Mouse (Mus musculus) lung, embryonic 16.5 days (tissue): ENCODE measurements at regions not wholly inside any gene's neighbourhood (a gene's known extent, or its start where the extent isn't known, plus 50 kb on each side); places are given as distances from the start of the nearest gene placed in this dataset.
A peak's percentile ranks its signal among the peaks of the same experiment; 100 is the strongest.

Experiments used
- ATAC-seq: fragments of 200-750 bp; cut with Nextera tagmentation; 2 replicates; pipeline ENCODE4 v1.8.0; 2017; ENCODE audit warnings: low read depth, mild to moderate bottlenecking, moderate library complexity
- H3K27ac ChIP-seq: fragments of 300-500 bp; sonication (generic); 2 replicates; pipeline ENCODE4 v1.5.1; 2014; ENCODE audit warnings: mild to moderate bottlenecking, control low read depth, low read length
- H3K27me3 ChIP-seq: fragments of 300-500 bp; sonication (generic); 2 replicates; pipeline ENCODE4 v1.6.1; 2014; ENCODE audit warnings: low read depth, low read length, mixed read lengths; ENCODE audit not compliant: control insufficient read depth, insufficient read depth
- H3K36me3 ChIP-seq: fragments of 300-500 bp; sonication (generic); 2 replicates; pipeline ENCODE4 v1.6.1; 2014; ENCODE audit warnings: low read length; ENCODE audit not compliant: control insufficient read depth, insufficient read depth
- H3K4me1 ChIP-seq: fragments of 300-500 bp; sonication (generic); replicated peaks from 2 replicates; pipeline ENCODE4 v1.6.1; 2014; ENCODE audit warnings: low read length, mixed read lengths; ENCODE audit not compliant: control insufficient read depth, insufficient read depth
- H3K4me2 ChIP-seq: fragments of 300-500 bp; sonication (generic); 2 replicates; pipeline ENCODE4 v1.6.1; 2014; ENCODE audit warnings: low read depth, low read length, control low read depth
- H3K4me3 ChIP-seq: fragments of 300-500 bp; sonication (generic); 2 replicates; pipeline ENCODE4 v1.5.1; 2014; ENCODE audit warnings: mild to moderate bottlenecking, low read length, control low read depth
- H3K9ac ChIP-seq: fragments of 300-500 bp; sonication (generic); 2 replicates; pipeline ENCODE4 v1.6.1; 2014; ENCODE audit warnings: low read length, control low read depth
- H3K9me3 ChIP-seq: fragments of 300-500 bp; sonication (generic); 2 replicates; pipeline ENCODE4 v1.6.1; 2016; ENCODE audit warnings: low read length; ENCODE audit not compliant: control insufficient read depth
- WGBS: fragments of 180-500 bp; shearing (Covaris S2); extraction: QIAGEN DNeasy Blood & Tissue Kit; methylation state at CpG from one replicate; pipeline ENCODE4 v1.1.7; 2014; 5-methylcytosine and 5-hydroxymethylcytosine counted together

DNA sequence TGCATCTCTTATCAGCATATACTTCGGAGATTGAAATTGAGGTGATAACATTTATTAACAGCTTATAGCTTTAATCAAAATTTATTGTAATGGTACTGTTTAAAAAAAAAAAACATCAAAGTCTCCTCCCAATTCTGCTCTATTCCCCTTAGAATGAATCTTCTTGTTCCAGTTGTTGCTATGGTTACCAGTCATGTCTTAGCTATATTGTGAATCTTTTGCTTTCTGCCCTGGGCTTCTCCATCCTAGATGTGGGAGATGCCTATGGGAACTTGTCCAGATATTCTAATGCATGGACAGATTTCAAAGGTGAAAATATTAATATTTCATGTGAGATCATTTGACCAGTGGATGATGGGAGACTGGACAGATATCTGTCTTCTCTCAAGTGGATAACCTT lies 79.5 kb upstream of the Cxadr start:
- no peak for ATAC-seq
- WGBS, result 89% methylated on average over 1 of the region's 1 CpGs

DNA sequence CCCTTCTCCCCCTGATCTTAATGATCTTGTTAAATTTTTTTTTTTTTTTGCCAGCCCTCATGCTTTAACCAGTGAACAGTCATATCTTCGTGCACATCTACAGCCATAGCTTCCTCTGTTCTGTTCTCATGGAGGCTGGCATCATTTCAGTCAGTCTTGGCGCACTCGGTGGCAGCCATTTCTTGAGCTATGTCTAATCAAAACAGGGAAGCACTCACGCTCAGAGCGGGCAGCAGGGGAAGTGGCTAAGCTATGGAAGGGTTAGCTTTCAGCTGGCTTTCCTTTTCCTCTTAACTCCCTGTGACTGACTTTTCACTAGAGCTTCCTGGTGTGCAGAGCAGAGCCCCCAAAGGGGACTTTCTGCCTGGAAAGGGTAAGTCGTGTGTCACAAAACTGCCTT lies 83.7 kb upstream of the Cxadr start:
- H3K4me2 ChIP-seq, result peak overlapping the region; percentile 23; the same call in 1 of the 2 replicates
- peak overlapping the region; percentile 50 for H3K27ac ChIP-seq
- peaks cover 3% of the 10 kb centered on the region; the same call in 1 of the 2 replicates for H3K4me1 ChIP-seq
- no peaks in the 10 kb centered on the region for H3K27me3 ChIP-seq
- no peak overlapping the region for H3K4me3 ChIP-seq
- no peaks in the 10 kb centered on the region for H3K36me3 ChIP-seq
- no peaks in the 10 kb centered on the region for H3K9me3 ChIP-seq
- WGBS, result 41% methylated on average over 6 of the region's 6 CpGs
- peak; percentile 60 for ATAC-seq
- no peak overlapping the region; the same call in 1 of the 2 replicates for H3K9ac ChIP-seq

More for the DNA sequence above, 79.5 kb upstream of the Cxadr start:
- Histone ChIP-seq H3K4me3 (no peak overlapping the region), H3K4me1 (peaks cover 2% of the 10 kb centered on the region; the same call in 1 of the 2 replicates), H3K27me3 (no peaks in the 10 kb centered on the region), H3K36me3 (no peaks in the 10 kb centered on the region), H3K9me3 (no peaks in the 10 kb centered on the region), H3K4me2 (no peak overlapping the region), H3K9ac (no peak overlapping the region), H3K27ac (no peak overlapping the region)

DNA sequence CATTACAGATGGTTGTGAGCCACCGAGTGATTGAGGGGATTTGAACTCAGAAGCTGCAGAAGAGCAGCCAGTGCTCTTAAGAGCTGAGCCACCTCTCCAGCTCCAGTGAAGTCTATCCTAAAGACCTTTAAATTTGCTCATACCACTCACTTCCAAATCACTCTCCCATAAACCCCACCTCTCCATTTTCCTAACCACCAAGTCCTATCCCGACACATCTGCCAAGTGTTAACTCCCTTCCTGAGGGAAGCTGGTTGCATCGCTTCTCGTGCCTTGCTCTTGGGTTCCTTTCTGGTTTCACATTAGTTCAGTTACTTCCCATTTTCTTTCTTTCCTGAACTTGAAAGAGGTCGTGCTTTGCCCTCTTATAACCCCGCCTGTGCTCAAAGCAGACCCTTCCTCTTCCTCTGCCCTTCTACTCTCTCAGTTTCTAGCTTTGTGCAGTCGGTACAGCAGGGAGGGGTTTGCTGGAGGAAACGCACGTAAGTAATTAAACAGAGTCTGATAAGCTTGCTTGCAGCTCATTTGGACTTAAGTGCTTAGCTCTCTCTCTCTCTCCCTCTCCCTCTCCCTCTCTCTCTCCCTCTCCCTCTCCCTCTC lies 84.4 kb upstream of the Cxadr start:
- Histone ChIP-seq H3K36me3 (no peaks in the 10 kb centered on the region), H3K9ac (no peak overlapping the region), H3K27me3 (no peaks in the 10 kb centered on the region), H3K4me3 (peak overlapping the region; percentile 28), H3K4me1 (peaks cover 3% of the 10 kb centered on the region; the same call in 1 of the 2 replicates), H3K27ac (no peak overlapping the region; the same call in 1 of the 2 replicates), H3K9me3 (no peaks in the 10 kb centered on the region), H3K4me2 (peak overlapping the region; percentile 47)
- peak; percentile 72 for ATAC-seq
- WGBS, result 27% methylated on average over 9 of the region's 9 CpGs

DNA sequence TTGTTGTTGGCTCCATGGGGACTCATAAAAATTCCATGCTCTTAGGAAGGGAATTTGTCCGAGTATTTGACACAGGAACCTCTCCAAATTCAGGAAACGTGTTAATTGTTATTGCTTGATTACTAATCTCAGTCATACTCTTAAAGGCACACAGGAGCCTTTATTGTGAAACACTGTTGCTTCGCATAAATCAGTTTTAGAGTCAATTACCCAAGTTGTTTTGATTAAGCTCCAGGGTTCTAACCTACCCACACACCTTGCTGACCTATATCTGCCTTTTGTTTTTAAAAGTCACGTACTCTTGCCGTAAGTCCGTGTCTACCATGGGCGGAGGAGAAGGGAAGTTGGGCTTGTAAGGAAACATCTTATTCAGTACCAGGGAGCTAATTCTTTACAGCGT lies 89.6 kb upstream of the Cxadr start:
- no peaks in the 10 kb centered on the region for H3K4me1 ChIP-seq
- no peak overlapping the region for H3K27ac ChIP-seq
- H3K9me3 ChIP-seq, result no peaks in the 10 kb centered on the region
- H3K4me3 ChIP-seq, result no peak overlapping the region
- H3K9ac ChIP-seq, result no peak overlapping the region
- no peaks in the 10 kb centered on the region for H3K27me3 ChIP-seq
- 78% methylated on average over 8 of the region's 8 CpGs for WGBS
- no peak overlapping the region for H3K4me2 ChIP-seq
- no peaks in the 10 kb centered on the region for H3K36me3 ChIP-seq
- no peak for ATAC-seq

DNA sequence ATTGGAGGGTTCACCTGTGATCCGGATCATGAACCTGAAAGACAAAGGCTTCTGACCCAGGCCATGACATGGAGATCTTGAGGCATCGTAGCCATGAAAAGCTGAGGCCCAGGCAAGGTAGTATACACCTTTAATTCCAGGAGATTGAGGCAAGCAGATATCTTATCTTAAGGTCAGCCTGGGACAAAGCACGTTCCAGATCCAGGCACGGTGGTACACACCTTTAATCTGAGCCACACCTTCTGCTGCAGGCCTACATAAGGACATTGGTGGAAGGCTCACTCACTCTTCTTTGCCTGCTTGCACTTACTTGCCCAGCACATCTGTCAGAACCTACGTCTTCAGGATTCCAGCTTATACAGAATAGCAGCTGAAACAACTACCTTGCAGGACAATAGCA lies 93.0 kb upstream of the Cxadr start:
- no peaks in the 10 kb centered on the region for H3K36me3 ChIP-seq
- no peak for ATAC-seq
- H3K27ac ChIP-seq, result no peak overlapping the region
- H3K9ac ChIP-seq, result no peak overlapping the region
- no peaks in the 10 kb centered on the region for H3K4me1 ChIP-seq
- no peaks in the 10 kb centered on the region for H3K9me3 ChIP-seq
- H3K4me3 ChIP-seq, result no peak overlapping the region
- no peaks in the 10 kb centered on the region for H3K27me3 ChIP-seq
- 74% methylated on average over 5 of the region's 5 CpGs for WGBS
- no peak overlapping the region for H3K4me2 ChIP-seq

DNA sequence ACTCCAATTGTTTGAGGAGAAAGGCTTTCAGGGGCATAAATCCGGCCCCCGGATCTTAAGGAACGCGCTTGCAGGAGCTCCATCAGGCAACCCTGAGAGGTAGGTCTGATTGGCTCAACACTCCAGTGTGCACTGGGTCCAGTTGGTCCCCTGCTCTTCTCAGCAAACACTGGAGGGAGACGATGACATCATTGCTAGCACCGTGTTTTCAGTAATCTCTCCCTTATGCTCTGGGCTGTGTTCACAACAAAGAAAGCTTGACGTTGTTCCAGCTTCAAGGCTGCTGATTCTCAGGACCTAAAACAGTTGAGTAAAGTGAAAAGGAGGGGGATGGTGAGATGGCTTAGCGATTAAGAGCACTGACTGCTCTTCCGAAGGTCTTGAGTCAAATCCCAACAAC lies 97.0 kb upstream of the Cxadr start:
- Histone ChIP-seq H3K4me1 (no peaks in the 10 kb centered on the region), H3K27me3 (no peaks in the 10 kb centered on the region), H3K27ac (no peak overlapping the region), H3K9ac (no peak overlapping the region), H3K36me3 (no peaks in the 10 kb centered on the region), H3K4me2 (no peak overlapping the region), H3K4me3 (no peak overlapping the region), H3K9me3 (no peaks in the 10 kb centered on the region)
- no peak for ATAC-seq
- WGBS, result 76% methylated on average over 9 of the region's 9 CpGs

DNA sequence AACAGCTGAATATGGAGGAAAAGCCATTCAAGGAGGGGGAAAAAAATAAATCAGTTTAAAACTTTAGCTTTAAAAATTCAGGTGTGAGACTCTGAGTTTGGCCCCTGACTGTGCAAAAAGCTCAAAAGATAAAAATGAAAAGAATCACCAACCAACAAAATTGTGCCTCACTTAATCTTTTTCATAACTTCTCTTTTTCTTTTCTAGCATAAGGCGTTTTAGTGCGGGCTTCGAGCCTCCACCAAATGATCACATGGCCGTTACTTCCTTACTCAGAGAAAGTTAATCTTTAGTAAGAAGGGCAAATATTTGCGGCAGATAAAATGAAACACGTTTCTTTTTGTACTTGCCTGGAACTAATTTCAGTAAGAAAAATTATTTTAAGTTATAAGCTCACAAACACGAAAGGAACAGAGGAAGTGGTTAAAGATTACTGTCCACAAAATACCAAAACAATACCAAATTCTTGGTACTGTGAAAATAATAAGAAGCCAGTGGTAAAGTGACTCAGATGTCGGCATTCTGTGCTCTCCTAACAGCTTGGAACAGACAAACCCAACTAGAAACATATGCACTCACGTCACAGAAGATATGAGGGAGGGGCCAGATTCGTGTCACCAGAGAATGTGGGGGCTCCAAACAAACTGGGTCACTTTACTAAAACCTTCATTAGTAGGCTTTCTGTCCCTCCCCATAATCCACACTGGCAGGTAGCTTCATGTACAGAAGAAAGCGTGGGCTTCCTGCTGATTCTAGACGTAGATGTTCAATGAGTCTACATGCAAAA lies 101.1 kb upstream of the Cxadr start:
- Histone ChIP-seq H3K9ac (no peak overlapping the region), H3K4me2 (no peak overlapping the region), H3K27me3 (no peaks in the 10 kb centered on the region), H3K36me3 (no peaks in the 10 kb centered on the region), H3K4me1 (0 out of 2 replicates have a peak, but pooled peaks cover 4% of the 10 kb centered on the region), H3K27ac (no peak overlapping the region), H3K9me3 (no peaks in the 10 kb centered on the region), H3K4me3 (no peak overlapping the region)
- ATAC-seq, result no peak
- 46% methylated on average over 12 of the region's 12 CpGs for WGBS

DNA sequence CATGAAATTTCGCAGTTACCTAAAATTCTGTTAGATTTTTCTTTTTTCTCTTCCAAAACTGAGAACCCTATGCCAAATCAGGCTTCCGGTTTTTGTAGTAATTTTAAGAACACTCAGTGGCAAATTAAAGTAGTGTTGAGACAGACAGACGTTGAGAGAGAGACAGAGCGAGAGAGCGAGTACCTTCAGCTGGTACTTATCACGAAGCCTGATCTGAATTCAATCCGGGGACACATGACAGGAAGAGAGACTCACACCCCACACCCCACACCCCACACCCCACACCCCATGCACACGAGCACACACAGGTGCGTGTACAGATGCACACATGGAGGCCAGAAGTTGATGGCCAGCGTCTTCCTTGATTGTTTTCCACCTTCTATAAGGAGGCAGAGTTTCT lies 102.0 kb upstream of the Cxadr start:
- no peak for ATAC-seq
- no peaks in the 10 kb centered on the region for H3K27me3 ChIP-seq
- no peak overlapping the region for H3K27ac ChIP-seq
- peak overlapping the region; percentile 35; the same call in 1 of the 2 replicates for H3K9ac ChIP-seq
- no peak overlapping the region for H3K4me3 ChIP-seq
- no peaks in the 10 kb centered on the region for H3K9me3 ChIP-seq
- WGBS, result 70% methylated on average over 10 of the region's 10 CpGs
- 0 out of 2 replicates have a peak, but pooled peaks cover 4% of the 10 kb centered on the region for H3K4me1 ChIP-seq
- peak overlapping the region; percentile 46 for H3K4me2 ChIP-seq
- H3K36me3 ChIP-seq, result no peaks in the 10 kb centered on the region

DNA sequence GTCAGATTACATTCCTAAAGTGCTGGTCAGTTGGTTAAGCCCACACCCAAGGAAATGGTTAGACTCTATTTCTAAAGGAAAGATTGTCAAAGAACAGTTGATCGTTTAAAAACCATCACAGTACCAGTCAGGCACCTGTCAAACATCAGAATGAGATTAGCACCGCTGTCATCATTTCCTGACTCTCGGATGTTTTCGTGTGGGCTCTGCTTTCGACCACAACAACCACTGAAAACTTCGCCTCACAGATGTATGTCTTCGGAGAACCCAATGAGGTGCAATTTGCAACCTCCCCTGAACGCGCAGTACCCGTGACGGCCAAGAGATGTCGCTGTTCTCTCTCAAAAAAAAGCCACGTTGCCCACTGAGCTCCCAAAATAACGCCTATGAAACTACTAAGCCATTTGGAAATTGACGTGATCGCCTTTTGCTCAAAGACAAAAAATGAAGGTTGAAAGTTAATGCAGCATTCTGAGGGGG lies 102.6 kb upstream of the Cxadr start:
- Histone ChIP-seq H3K9ac (peak overlapping the region; percentile 35; the same call in 1 of the 2 replicates), H3K4me3 (peak overlapping the region; percentile 6; the same call in 1 of the 2 replicates), H3K36me3 (no peaks in the 10 kb centered on the region), H3K27ac (no peak overlapping the region), H3K4me1 (0 out of 2 replicates have a peak, but pooled peaks cover 4% of the 10 kb centered on the region), H3K27me3 (no peaks in the 10 kb centered on the region), H3K4me2 (peak overlapping the region; percentile 46), H3K9me3 (no peaks in the 10 kb centered on the region)
- 6% methylated on average over 16 of the region's 16 CpGs for WGBS
- peak; percentile 26; the same call in 1 of the 2 replicates for ATAC-seq
